19 mouse cellular contexts compared by ENCODE assay signal in the genomic region with DNA sequence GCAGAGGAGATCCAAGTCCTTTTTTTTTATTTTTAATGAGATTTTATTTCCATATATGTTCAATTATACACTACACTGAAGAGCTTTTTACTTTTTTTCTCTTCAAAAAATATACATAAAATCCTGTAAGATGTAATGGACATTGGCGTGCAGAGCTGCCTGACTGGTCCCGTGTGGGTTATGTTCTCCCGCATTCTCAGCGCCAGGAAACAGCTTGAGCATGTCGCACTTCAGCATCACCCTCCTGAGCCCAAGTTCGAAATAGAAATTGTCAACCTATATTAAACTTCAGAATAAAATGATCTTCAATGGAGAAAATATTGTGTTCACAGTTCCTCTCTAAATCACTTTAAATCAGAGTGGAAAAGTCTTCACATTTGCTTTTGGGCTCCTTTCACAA.
A peak's percentile ranks its signal among the peaks of the same experiment; 100 is the strongest.
DNase-seq lines count a peak whose midpoint lies in the region; ATAC-seq and TF ChIP-seq lines count a peak whose summit lies in the region.
"Had no signal": no experiment of that assay in that cellular context is flagged by ENCODE, and none has a peak within 500 bp of the region (broad histone marks: within the 10 kb centered on the region; RNA-seq: fewer than 3 reads in every experiment).

No protein-coding gene starts in this region.

- no peaks in the 10 kb centered on the region for H3K27me3 ChIP-seq in forebrain, postnatal 0 days (ENCODE audit: insufficient read depth, low read length)
- H3K27me3 ChIP-seq in forebrain, embryonic 15.5 days = no peaks in the 10 kb centered on the region
- H3K27me3 ChIP-seq: embryonic facial prominence, embryonic 12.5 days; forebrain, embryonic 13.5 days had no signal

- WGBS in forebrain, postnatal 0 days = 66% methylated on average over 6 of the region's 6 CpGs
- WGBS in forebrain, embryonic 15.5 days = 90% methylated on average over 6 of the region's 6 CpGs

- H3K27ac ChIP-seq in forebrain, postnatal 0 days (ENCODE audit: low read depth, low read length) = 0 out of 2 replicates have a peak overlapping the region, but pooled peaks have one; percentile 35
- no peak overlapping the region for H3K27ac ChIP-seq in forebrain, embryonic 15.5 days (replicated peaks)
- H3K27ac ChIP-seq in layer of hippocampus, adult 2 months = peak overlapping the region; percentile 0; the same call in 1 of the 2 replicates
- H3K27ac ChIP-seq: embryonic facial prominence, embryonic 10.5 days; embryonic facial prominence, embryonic 12.5 days; forebrain, embryonic 13.5 days had no signal

- no peaks in the 10 kb centered on the region for H3K36me3 ChIP-seq in forebrain, postnatal 0 days (ENCODE audit: insufficient read depth)
- peaks cover 4% of the 10 kb centered on the region; the same call in 1 of the 2 replicates for H3K36me3 ChIP-seq in forebrain, embryonic 15.5 days

- H3K4me2 ChIP-seq in forebrain, postnatal 0 days (ENCODE audit: low read depth) = no peak overlapping the region
- H3K4me2 ChIP-seq in forebrain, embryonic 15.5 days (replicated peaks) = no peak overlapping the region
- H3K4me2 ChIP-seq: embryonic facial prominence, embryonic 12.5 days; forebrain, embryonic 13.5 days had no signal

- ATAC-seq in forebrain, postnatal 0 days = peak; percentile 65
- no peak for ATAC-seq in forebrain, embryonic 15.5 days (replicated peaks)
- ATAC-seq: forebrain, embryonic 13.5 days had no signal

- no peak overlapping the region for H3K4me3 ChIP-seq in forebrain, postnatal 0 days (ENCODE audit: low read depth, low read length)
- H3K4me3 ChIP-seq in forebrain, embryonic 15.5 days = no peak overlapping the region
- H3K4me3 ChIP-seq in layer of hippocampus, adult 2 months = no peak overlapping the region
- H3K4me3 ChIP-seq: embryonic facial prominence, embryonic 10.5 days; embryonic facial prominence, embryonic 12.5 days; forebrain, embryonic 13.5 days had no signal

- H3K4me1 ChIP-seq in forebrain, postnatal 0 days (ENCODE audit: insufficient read depth) = no peaks in the 10 kb centered on the region
- H3K4me1 ChIP-seq in forebrain, embryonic 15.5 days = no peaks in the 10 kb centered on the region
- H3K4me1 ChIP-seq: embryonic facial prominence, embryonic 10.5 days; embryonic facial prominence, embryonic 12.5 days; forebrain, embryonic 13.5 days had no signal

- H3K9me3 ChIP-seq in forebrain, postnatal 0 days (ENCODE audit: low read length) = no peaks in the 10 kb centered on the region
- H3K9me3 ChIP-seq in forebrain, embryonic 15.5 days = peaks cover 5% of the 10 kb centered on the region

- TF ChIP-seq CTCF in forebrain, postnatal 0 days (IDR thresholded peaks at IDR 0.05; ENCODE audit: low read depth) = no peak
- no peak for TF ChIP-seq CTCF in layer of hippocampus, adult 2 months (conservative IDR thresholded peaks at IDR 0.05)

- no peak overlapping the region for H3K9ac ChIP-seq in forebrain, postnatal 0 days
- H3K9ac ChIP-seq in forebrain, embryonic 15.5 days (replicated peaks) = no peak overlapping the region
- H3K9ac ChIP-seq: embryonic facial prominence, embryonic 12.5 days; forebrain, embryonic 13.5 days had no signal

- peak; percentile 50 for DNase-seq in forebrain, postnatal 0 days
- no peak for DNase-seq in layer of hippocampus, adult 2 months (ENCODE audit: low spot score in 2 of 2)
- DNase-seq in layer of hippocampus, postnatal 25 days (ENCODE audit: extremely low spot score in 1 of 2, low spot score in 1 of 2) = no peak
- peak; percentile 44 for DNase-seq in right cerebral cortex, adult 18-20 months
- DNase-seq in right cerebral cortex, postnatal 14 days = no peak
- peak; percentile 72 for DNase-seq in brain, adult 2 months (ENCODE audit: low read depth, low spot score)
- no peak for DNase-seq in urinary bladder, postnatal 10 days (ENCODE audit: low spot score)
- DNase-seq: adrenal gland, adult 2 months; adrenal gland, postnatal 10 days; adrenal gland, postnatal 25 days; cerebellum, adult 11-12 months; cerebellum, adult 2 months; cerebellum, adult 9-10 months; cerebellum, postnatal 10 days; cerebellum, postnatal 25 days had no signal

Comparison
In these comparisons a context has a peak if more than half of its experiments do, and no peak if none do; other contexts are left out.
1. DNase-seq: peak in forebrain, postnatal 0 days (single experiment), right cerebral cortex, adult 18-20 months (single experiment) and brain, adult 2 months (single experiment); none in layer of hippocampus, adult 2 months (0 of 2), layer of hippocampus, postnatal 25 days (0 of 2), right cerebral cortex, postnatal 14 days (single experiment) and urinary bladder, postnatal 10 days (single experiment).